Mouse (Mus musculus): ENCODE measurements around the gene Oas1d. TPM values are rescaled to one million over a fixed set of nuclear protein-coding genes. Genes with fewer than 3 reads are reported as not detected.
"Not testable (repeated sequence)": the region's sequence is repeated elsewhere in the genome, so short reads cannot be mapped to it uniquely, and the experiment has no call there.

Oas1d gene
- polyA plus RNA-seq, 1 experiment from 2014 or later = not detected

DNA sequence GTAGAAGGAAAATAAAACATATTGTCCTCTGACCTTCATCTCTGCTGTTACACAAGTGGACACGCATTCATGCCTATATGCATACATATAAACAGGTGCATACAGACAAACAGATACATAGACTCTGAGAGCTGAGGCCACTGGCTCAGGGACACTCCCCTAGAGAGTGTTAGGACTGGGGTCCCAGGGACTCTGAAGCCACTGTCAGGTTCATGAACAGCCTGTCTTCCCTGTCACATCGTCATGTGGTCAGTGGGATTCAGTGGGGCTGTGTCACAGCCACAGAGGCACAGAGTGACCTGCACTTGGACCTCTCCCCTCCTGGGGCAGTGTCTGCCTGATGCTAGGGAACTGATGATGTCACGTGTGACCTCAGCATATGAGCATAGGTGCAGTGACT lies 6.0 kb downstream of the Oas1d start:
- H3K27ac ChIP-seq = no peak overlapping the region
- no peak for ATAC-seq (ENCODE audit: low FRiP score)
- no peaks in the 10 kb centered on the region for H3K4me1 ChIP-seq (replicated peaks; ENCODE audit: control insufficient read depth, insufficient read depth, low read length)
- no peak overlapping the region for H3K4me3 ChIP-seq (replicated peaks; ENCODE audit: low read length)
- no peak for DNase-seq (ENCODE audit: low spot score)
- no peaks in the 10 kb centered on the region for H3K9me3 ChIP-seq (ENCODE audit: control insufficient read depth, low read length)
- no peak overlapping the region for H3K4me2 ChIP-seq (replicated peaks)
- H3K27me3 ChIP-seq (ENCODE audit: control insufficient read depth, insufficient read depth, low read length) = no peaks in the 10 kb centered on the region
- H3K36me3 ChIP-seq (replicated peaks; ENCODE audit: control insufficient read depth, insufficient read depth) = no peaks in the 10 kb centered on the region
- H3K9ac ChIP-seq = no peak overlapping the region
- 80% methylated on average over 3 of the region's 3 CpGs for WGBS

DNA sequence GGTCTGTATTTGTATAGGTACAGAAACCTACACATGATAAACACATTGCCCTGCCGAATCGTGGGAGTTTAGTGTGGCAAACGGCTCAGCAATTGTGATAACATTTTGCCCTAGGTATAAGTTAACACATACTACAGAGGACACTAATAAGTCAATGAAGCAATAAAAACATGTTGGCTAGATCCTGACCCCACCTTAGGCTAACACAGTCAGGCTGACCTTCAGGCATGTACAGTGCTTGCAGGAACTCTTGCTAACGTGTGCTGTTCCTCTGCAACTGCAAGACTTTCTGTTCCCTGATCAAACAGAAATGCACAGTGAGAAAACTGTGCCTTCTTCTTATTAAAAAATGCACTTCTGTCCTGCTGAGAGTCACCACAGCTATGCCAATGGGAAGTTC lies 9.6 kb downstream of the Oas1d start:
- Histone ChIP-seq H3K27me3 (ENCODE audit: control insufficient read depth, insufficient read depth, low read length) (no peaks in the 10 kb centered on the region), H3K27ac (no peak overlapping the region), H3K36me3 (replicated peaks; ENCODE audit: control insufficient read depth, insufficient read depth) (no peaks in the 10 kb centered on the region), H3K4me3 (replicated peaks; ENCODE audit: low read length) (no peak overlapping the region), H3K9ac (no peak overlapping the region), H3K4me2 (replicated peaks) (no peak overlapping the region), H3K9me3 (ENCODE audit: control insufficient read depth, low read length) (no peaks in the 10 kb centered on the region), H3K4me1 (replicated peaks; ENCODE audit: control insufficient read depth, insufficient read depth, low read length) (no peaks in the 10 kb centered on the region)
- ATAC-seq (ENCODE audit: low FRiP score) (no peak), DNase-seq (ENCODE audit: low spot score) (no peak)
- 87% methylated on average over 4 of the region's 4 CpGs for WGBS

DNA sequence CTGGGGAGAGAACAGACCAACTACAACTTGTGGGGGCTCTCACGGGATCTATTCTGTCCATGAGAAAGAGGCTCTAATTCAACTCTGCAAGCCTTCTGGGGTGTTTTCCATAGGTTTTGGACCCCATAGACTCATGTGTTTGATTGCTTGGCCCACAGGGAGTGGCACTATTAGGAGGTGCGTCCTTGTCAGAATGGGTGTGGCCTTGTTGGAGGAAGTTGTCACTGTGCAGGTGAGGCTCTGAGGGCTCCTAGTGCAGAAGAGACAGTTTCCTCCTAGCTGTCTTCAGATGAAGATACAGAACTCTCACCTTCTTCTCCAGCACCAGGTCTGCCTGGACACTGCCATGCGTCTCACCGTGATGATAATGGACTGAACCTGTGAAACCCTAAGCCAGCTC lies 10.2 kb downstream of the Oas1d start:
- not testable (repeated sequence) for ATAC-seq (ENCODE audit: low FRiP score); DNase-seq (ENCODE audit: low spot score); H3K4me1 ChIP-seq (replicated peaks; ENCODE audit: control insufficient read depth, insufficient read depth, low read length); H3K27ac ChIP-seq; H3K9ac ChIP-seq; H3K36me3 ChIP-seq (replicated peaks; ENCODE audit: control insufficient read depth, insufficient read depth); H3K4me3 ChIP-seq (replicated peaks; ENCODE audit: low read length); H3K9me3 ChIP-seq (ENCODE audit: control insufficient read depth, low read length); H3K4me2 ChIP-seq (replicated peaks); H3K27me3 ChIP-seq (ENCODE audit: control insufficient read depth, insufficient read depth, low read length)
- 92% methylated on average over 4 of the region's 4 CpGs for WGBS

DNA sequence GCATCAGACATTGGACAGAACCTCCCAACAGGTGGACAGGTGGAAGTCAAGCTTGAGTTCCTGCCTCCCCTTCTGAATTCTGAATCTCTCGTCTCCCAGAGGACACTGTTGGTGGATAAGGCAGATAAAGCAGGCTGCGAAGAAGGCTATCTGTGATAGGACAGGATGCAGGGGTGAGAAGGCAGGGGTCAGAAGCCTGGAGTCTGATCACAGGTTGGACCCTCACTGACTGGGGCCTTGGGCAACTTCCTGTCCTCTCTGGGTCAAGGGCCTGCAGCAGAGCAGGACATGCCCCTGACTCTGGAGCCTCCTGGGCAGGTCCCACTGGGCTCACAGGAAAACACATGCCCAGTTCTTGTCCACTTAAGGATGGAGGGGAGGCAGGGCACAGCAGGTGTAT lies 12.0 kb downstream of the Oas1d start:
- H3K9ac ChIP-seq; ATAC-seq (ENCODE audit: low FRiP score); H3K4me2 ChIP-seq (replicated peaks); H3K36me3 ChIP-seq (replicated peaks; ENCODE audit: control insufficient read depth, insufficient read depth); H3K9me3 ChIP-seq (ENCODE audit: control insufficient read depth, low read length); H3K27ac ChIP-seq; DNase-seq (ENCODE audit: low spot score); H3K4me1 ChIP-seq (replicated peaks; ENCODE audit: control insufficient read depth, insufficient read depth, low read length); H3K27me3 ChIP-seq (ENCODE audit: control insufficient read depth, insufficient read depth, low read length); H3K4me3 ChIP-seq (replicated peaks; ENCODE audit: low read length): not testable (repeated sequence)
- WGBS = 75% methylated on average over 2 of the region's 2 CpGs

DNA sequence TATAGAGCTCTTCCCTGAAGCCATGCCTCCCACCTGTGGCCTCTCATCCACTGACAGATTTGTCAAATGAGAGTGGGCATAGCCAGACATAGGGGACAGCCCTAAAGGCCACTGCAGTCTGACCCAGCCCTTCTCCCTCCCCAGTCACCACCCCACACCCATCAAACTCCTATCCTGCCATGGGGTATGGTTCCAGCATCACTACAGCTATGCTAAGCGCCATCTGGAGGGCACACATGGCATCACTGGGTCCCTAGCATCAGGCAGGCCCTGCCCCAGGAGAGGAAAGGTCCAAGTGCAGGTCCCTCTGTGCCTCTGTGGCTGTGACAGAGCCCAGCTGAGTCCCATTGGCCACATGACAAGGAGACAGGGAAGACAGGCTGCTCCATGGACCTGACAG lies 12.7 kb downstream of the Oas1d start:
- ATAC-seq (ENCODE audit: low FRiP score) (no peak), DNase-seq (ENCODE audit: low spot score) (no peak)
- H3K4me2 ChIP-seq (replicated peaks) = no peak overlapping the region
- no peaks in the 10 kb centered on the region for H3K27me3 ChIP-seq (ENCODE audit: control insufficient read depth, insufficient read depth, low read length)
- no peak overlapping the region for H3K4me3 ChIP-seq (replicated peaks; ENCODE audit: low read length)
- H3K9ac ChIP-seq = no peak overlapping the region
- no peak overlapping the region for H3K27ac ChIP-seq
- H3K4me1 ChIP-seq (replicated peaks; ENCODE audit: control insufficient read depth, insufficient read depth, low read length) = no peaks in the 10 kb centered on the region
- WGBS = 0% methylated on average over 1 of the region's 1 CpGs
- H3K9me3 ChIP-seq (ENCODE audit: control insufficient read depth, low read length) = no peaks in the 10 kb centered on the region
- no peaks in the 10 kb centered on the region for H3K36me3 ChIP-seq (replicated peaks; ENCODE audit: control insufficient read depth, insufficient read depth)

DNA sequence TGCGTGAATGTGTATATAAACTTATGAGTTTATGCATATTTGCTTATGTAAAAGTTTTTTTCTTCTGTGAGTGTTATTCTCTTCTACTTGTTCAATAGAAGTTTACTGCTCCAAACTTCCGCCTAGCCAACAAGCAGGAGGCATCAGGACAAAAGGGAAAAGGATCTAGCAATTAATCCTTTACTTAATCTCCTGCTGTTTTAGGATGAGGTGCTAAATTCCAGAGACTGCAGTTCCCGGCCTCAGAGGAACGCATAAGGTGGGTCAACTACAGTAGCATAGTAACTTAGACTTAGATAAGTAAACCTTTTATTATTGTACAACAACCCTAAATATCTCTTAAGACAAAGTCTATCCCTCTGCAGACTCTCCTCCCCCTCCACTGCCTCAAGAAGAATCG lies 19.6 kb downstream of the Oas1d start:
- Histone ChIP-seq H3K4me1 (replicated peaks; ENCODE audit: control insufficient read depth, insufficient read depth, low read length) (no peaks in the 10 kb centered on the region), H3K9ac (no peak overlapping the region), H3K27me3 (ENCODE audit: control insufficient read depth, insufficient read depth, low read length) (no peaks in the 10 kb centered on the region), H3K4me2 (replicated peaks) (no peak overlapping the region), H3K4me3 (replicated peaks; ENCODE audit: low read length) (no peak overlapping the region), H3K27ac (no peak overlapping the region), H3K9me3 (ENCODE audit: control insufficient read depth, low read length) (no peaks in the 10 kb centered on the region), H3K36me3 (replicated peaks; ENCODE audit: control insufficient read depth, insufficient read depth) (no peaks in the 10 kb centered on the region)
- 25% methylated on average over 5 of the region's 5 CpGs for WGBS
- no peak for ATAC-seq (ENCODE audit: low FRiP score)
- DNase-seq (ENCODE audit: low spot score) = no peak

DNA sequence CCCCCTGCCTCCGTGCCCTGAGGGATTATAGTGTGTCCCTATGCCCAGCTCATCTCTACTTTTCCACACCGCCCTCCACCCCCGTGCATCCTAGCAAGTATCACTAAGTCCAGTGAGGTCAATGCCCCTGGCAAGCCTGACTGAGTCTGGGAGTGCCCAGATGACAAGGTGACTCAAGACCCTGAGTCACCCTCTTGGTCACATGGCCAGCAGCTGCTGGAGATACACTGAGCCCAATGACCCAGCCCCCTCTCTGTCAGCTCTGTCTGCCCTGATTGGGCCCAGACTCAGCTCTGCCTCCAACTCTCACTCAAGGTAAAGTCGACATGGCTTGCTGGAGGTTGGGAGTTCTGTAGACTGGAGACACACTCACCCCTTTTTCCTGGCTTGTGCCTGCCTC lies 23.5 kb downstream of the Oas1d start:
- ATAC-seq (ENCODE audit: low FRiP score) (no peak), DNase-seq (ENCODE audit: low spot score) (no peak)
- Histone ChIP-seq H3K4me2 (replicated peaks) (no peak overlapping the region), H3K36me3 (replicated peaks; ENCODE audit: control insufficient read depth, insufficient read depth) (no peaks in the 10 kb centered on the region), H3K4me3 (replicated peaks; ENCODE audit: low read length) (no peak overlapping the region), H3K9ac (no peak overlapping the region), H3K9me3 (ENCODE audit: control insufficient read depth, low read length) (no peaks in the 10 kb centered on the region), H3K27me3 (ENCODE audit: control insufficient read depth, insufficient read depth, low read length) (no peaks in the 10 kb centered on the region), H3K27ac (no peak overlapping the region), H3K4me1 (replicated peaks; ENCODE audit: control insufficient read depth, insufficient read depth, low read length) (no peaks in the 10 kb centered on the region)
- 84% methylated on average over 4 of the region's 4 CpGs for WGBS

DNA sequence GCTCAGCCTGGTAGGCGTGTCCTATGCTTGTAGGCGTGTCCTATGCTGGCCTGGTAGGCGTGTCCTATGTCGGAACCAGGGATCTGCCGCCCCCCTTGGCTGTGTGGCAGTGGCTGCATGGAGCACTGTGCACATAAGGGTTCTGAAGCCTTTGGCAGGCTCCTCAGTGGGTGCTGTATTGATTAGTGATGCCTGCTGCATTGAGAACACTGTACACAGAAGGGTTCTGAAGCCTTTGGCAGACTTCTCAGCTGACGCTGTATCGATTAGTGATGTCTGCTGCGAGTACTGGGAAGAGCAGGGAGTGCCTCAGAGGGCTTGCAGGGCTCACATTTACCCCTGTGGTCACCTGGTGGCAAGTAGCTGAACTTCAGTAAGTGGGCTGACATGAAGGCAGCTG lies 24.2 kb downstream of the Oas1d start:
- no peak for ATAC-seq (ENCODE audit: low FRiP score)
- Histone ChIP-seq H3K36me3 (replicated peaks; ENCODE audit: control insufficient read depth, insufficient read depth) (no peaks in the 10 kb centered on the region), H3K4me1 (replicated peaks; ENCODE audit: control insufficient read depth, insufficient read depth, low read length) (no peaks in the 10 kb centered on the region), H3K27me3 (ENCODE audit: control insufficient read depth, insufficient read depth, low read length) (no peaks in the 10 kb centered on the region), H3K27ac (no peak overlapping the region), H3K9ac (no peak overlapping the region), H3K9me3 (ENCODE audit: control insufficient read depth, low read length) (no peaks in the 10 kb centered on the region), H3K4me2 (replicated peaks) (no peak overlapping the region), H3K4me3 (replicated peaks; ENCODE audit: low read length) (no peak overlapping the region)
- no peak for DNase-seq (ENCODE audit: low spot score)
- 49% methylated on average over 8 of the region's 8 CpGs for WGBS

DNA sequence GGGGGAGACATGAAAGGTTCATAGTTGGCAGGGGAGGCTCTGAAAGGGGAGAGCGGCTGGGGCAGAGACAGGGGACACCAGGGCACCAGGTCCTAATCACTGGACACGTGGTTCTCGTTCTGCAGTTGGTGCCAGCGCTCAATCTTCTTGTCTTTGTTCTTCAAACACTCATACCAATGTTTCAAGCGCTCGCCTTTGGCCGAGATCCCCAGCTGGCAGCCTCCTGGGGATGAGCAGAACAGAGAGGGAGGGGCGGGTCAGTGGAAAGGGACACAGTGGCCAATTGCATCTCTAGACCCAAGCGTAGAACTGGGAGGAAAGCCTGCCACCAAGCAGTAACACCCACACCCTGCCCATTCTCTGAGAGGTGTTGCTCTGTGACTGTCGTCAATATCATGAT lies 27.7 kb downstream of the Oas1d start:
- no peak for ATAC-seq (ENCODE audit: low FRiP score)
- H3K4me3 ChIP-seq (replicated peaks; ENCODE audit: low read length) = no peak overlapping the region
- no peak overlapping the region for H3K9ac ChIP-seq
- no peaks in the 10 kb centered on the region for H3K9me3 ChIP-seq (ENCODE audit: control insufficient read depth, low read length)
- no peak overlapping the region for H3K4me2 ChIP-seq (replicated peaks)
- WGBS = 72% methylated on average over 10 of the region's 10 CpGs
- no peaks in the 10 kb centered on the region for H3K36me3 ChIP-seq (replicated peaks; ENCODE audit: control insufficient read depth, insufficient read depth)
- DNase-seq (ENCODE audit: low spot score) = no peak
- no peaks in the 10 kb centered on the region for H3K27me3 ChIP-seq (ENCODE audit: control insufficient read depth, insufficient read depth, low read length)
- H3K27ac ChIP-seq = no peak overlapping the region
- H3K4me1 ChIP-seq (replicated peaks; ENCODE audit: control insufficient read depth, insufficient read depth, low read length) = no peaks in the 10 kb centered on the region

DNA sequence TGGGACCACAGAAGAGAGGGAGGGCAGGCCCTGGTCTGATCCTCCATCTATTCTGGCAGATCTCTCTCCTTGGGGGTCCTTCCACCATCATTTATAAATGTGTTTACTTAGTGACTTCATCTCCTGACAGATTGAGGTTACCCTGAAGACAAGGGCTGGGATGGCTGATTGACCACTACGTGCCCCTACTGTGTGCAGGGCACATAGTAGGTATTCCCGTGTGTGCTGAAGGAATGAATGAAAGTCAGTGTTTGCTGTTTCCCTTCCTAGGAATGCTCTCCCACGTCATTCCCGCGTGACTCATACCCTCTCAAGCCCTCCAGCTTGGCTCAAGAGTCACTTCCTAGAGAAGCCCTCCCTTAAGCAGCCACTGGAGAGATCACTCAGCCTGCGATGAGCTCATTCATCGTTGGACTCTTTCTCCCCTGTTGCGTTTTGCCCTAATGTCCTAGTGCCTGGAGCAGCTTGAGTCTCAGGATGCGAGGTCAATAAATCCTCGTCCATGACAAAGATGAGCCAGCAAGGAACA lies 38.0 kb downstream of the Oas1d start:
- WGBS = 78% methylated on average over 10 of the region's 10 CpGs
- H3K4me1 ChIP-seq (replicated peaks; ENCODE audit: control insufficient read depth, insufficient read depth, low read length) = no peaks in the 10 kb centered on the region
- H3K27ac ChIP-seq = no peak overlapping the region
- no peaks in the 10 kb centered on the region for H3K27me3 ChIP-seq (ENCODE audit: control insufficient read depth, insufficient read depth, low read length)
- no peak overlapping the region for H3K4me3 ChIP-seq (replicated peaks; ENCODE audit: low read length)
- no peaks in the 10 kb centered on the region; the same call in 1 of the 2 replicates for H3K36me3 ChIP-seq (replicated peaks; ENCODE audit: control insufficient read depth, insufficient read depth)
- H3K9ac ChIP-seq = no peak overlapping the region
- DNase-seq (ENCODE audit: low spot score) = no peak
- ATAC-seq (ENCODE audit: low FRiP score) = no peak
- H3K9me3 ChIP-seq (ENCODE audit: control insufficient read depth, low read length) = no peaks in the 10 kb centered on the region
- H3K4me2 ChIP-seq (replicated peaks) = no peak overlapping the region

Measured in hindbrain, embryonic 14.5 days (tissue).